Mouse (Mus musculus) spleen, postnatal 4 days (tissue): ENCODE measurements at regions not wholly inside any gene's neighbourhood (a gene's known extent, or its start where the extent isn't known, plus 50 kb on each side); places are given as distances from the start of the nearest gene placed in this dataset.

Experiments
- DNase-seq, 2 experiments: peaks; one replicate each; pipeline ENCODE4 v3.0.0; 2022; ENCODE audit warnings: low spot score in 2 of 2

- no peak for DNase-seq
These were observed 378.8 kb downstream of the Kcnj2 start for GRCm38 (mm10) chr11:111444791-111445190.

GRCm38 (mm10) chr11:111445764-111446163 lies 379.8 kb downstream of the Kcnj2 start:
- DNase-seq: no peak

- no peak for DNase-seq
These were observed 385.0 kb downstream of the Kcnj2 start for GRCm38 (mm10) chr11:111450811-111451494.

GRCm38 (mm10) chr11:111460046-111460445 lies 394.1 kb downstream of the Kcnj2 start:
- no peak for DNase-seq

- DNase-seq: no peak
These were observed 419.0 kb downstream of the Kcnj2 start for GRCm38 (mm10) chr11:111484981-111485380.

GRCm38 (mm10) chr11:111512471-111512870 lies 446.5 kb downstream of the Kcnj2 start:
- no peak for DNase-seq

- DNase-seq: no peak
These were observed 456.8 kb downstream of the Kcnj2 start for GRCm38 (mm10) chr11:111522716-111523115.

GRCm38 (mm10) chr11:111523465-111523864 lies 457.5 kb downstream of the Kcnj2 start:
- peak; percentile 34 to 83 for DNase-seq

- no peak for DNase-seq
These were observed 460.2 kb downstream of the Kcnj2 start for GRCm38 (mm10) chr11:111526010-111526742.

GRCm38 (mm10) chr11:111529591-111529990 lies 463.6 kb downstream of the Kcnj2 start:
- no peak for DNase-seq

- no peak for DNase-seq
These were observed 464.9 kb downstream of the Kcnj2 start for GRCm38 (mm10) chr11:111530912-111531311.

- DNase-seq: no peak
These were observed 466.5 kb downstream of the Kcnj2 start for GRCm38 (mm10) chr11:111532457-111532856.

GRCm38 (mm10) chr11:111536040-111536836 lies 470.3 kb downstream of the Kcnj2 start:
- DNase-seq: no peak

- DNase-seq: peak; percentile 22 to 68
These were observed 471.7 kb downstream of the Kcnj2 start for GRCm38 (mm10) chr11:111537654-111538053.

- no peak for DNase-seq
These were observed 474.0 kb downstream of the Kcnj2 start for GRCm38 (mm10) chr11:111539960-111540359.

- DNase-seq: no peak
These were observed 479.3 kb downstream of the Kcnj2 start for GRCm38 (mm10) chr11:111545291-111545690.

GRCm38 (mm10) chr11:111555131-111555530 lies 489.2 kb downstream of the Kcnj2 start:
- no peak for DNase-seq

GRCm38 (mm10) chr11:111555615-111556014 lies 489.7 kb downstream of the Kcnj2 start:
- no peak for DNase-seq

- DNase-seq: no peak
These were observed 492.6 kb downstream of the Kcnj2 start for GRCm38 (mm10) chr11:111558302-111559140.

GRCm38 (mm10) chr11:111563171-111563570 lies 497.2 kb downstream of the Kcnj2 start:
- DNase-seq: no peak

- DNase-seq: no peak
These were observed 502.1 kb downstream of the Kcnj2 start for GRCm38 (mm10) chr11:111568041-111568440.
